Mouse (Mus musculus) thymus, postnatal 10 days (tissue): Measurements from ENCODE around the gene Gm4340.
"Not testable (repeated sequence)": the region's sequence is repeated elsewhere in the genome, so short reads cannot be mapped to it uniquely, and the experiment has no call there.

Experiments used
- DNase-seq, 2 experiments: peaks; one replicate each; pipeline ENCODE4 v3.0.0; 2021; ENCODE audit warnings: low spot score in 2 of 2

Gene Gm4340

DNA sequence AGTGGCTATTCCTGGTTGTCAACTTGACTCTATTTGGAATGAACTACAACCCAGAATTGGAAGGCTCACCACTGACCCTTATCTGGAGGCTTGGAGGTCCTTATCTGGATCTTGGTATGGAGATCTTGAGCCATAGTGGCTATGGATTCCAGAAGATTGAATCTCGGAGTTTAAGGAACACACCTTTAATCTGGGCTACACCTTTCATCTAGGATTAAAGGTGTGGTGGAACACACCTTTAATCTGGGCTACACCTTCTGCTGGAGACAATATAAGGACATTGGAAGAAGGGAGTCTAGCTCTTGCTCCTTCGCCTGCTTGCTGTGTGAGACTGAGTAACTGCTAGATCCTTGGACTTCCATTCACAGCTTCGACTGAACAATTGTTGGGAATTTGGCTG, at the start of gene Gm4340:
Gene Gm4340 (plus strand): TSS at position 301 of the 400 bp plus-strand sequence.
- not testable (repeated sequence) for DNase-seq

DNA sequence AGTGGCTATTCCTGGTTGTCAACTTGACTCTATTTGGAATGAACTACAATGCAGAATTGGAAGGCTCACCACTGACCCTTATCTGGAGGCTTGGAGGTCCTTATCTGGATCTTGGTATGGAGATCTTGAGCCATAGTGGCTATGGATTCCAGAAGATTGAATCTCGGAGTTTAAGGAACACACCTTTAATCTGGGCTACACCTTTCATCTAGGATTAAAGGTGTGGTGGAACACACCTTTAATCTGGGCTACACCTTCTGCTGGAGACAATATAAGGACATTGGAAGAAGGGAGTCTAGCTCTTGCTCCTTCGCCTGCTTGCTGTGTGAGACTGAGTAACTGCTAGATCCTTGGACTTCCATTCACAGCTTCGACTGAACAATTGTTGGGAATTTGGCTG, 42.6 kb upstream of the Gm4340 start, which contains the start of gene Gm6763:
Gene Gm6763 (plus strand): TSS at position 301 of the 400 bp plus-strand sequence.
- not testable (repeated sequence) for DNase-seq

DNA sequence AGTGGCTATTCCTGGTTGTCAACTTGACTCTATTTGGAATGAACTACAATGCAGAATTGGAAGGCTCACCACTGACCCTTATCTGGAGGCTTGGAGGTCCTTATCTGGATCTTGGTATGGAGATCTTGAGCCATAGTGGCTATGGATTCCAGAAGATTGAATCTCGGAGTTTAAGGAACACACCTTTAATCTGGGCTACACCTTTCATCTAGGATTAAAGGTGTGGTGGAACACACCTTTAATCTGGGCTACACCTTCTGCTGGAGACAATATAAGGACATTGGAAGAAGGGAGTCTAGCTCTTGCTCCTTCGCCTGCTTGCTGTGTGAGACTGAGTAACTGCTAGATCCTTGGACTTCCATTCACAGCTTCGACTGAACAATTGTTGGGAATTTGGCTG, 34.1 kb upstream of the Gm4340 start, which contains the start of gene Gm8764:
Gene Gm8764 (plus strand): TSS at position 301 of the 400 bp plus-strand sequence.
- DNase-seq, result not testable (repeated sequence)

- not testable (repeated sequence) for DNase-seq
Observed at GRCm38 (mm10) chr10:104168215-104168614, 25.6 kb upstream of the Gm4340 start, which contains the start of gene Gm21304. Gene Gm21304, plus strand, starts transcription at chr10:104168515.

DNA sequence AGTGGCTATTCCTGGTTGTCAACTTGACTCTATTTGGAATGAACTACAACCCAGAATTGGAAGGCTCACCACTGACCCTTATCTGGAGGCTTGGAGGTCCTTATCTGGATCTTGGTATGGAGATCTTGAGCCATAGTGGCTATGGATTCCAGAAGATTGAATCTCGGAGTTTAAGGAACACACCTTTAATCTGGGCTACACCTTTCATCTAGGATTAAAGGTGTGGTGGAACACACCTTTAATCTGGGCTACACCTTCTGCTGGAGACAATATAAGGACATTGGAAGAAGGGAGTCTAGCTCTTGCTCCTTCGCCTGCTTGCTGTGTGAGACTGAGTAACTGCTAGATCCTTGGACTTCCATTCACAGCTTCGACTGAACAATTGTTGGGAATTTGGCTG, 17.1 kb upstream of the Gm4340 start, which contains the start of gene Gm21312:
Gene Gm21312 (plus strand): TSS at position 301 of the 400 bp plus-strand sequence.
- DNase-seq, result not testable (repeated sequence)

DNA sequence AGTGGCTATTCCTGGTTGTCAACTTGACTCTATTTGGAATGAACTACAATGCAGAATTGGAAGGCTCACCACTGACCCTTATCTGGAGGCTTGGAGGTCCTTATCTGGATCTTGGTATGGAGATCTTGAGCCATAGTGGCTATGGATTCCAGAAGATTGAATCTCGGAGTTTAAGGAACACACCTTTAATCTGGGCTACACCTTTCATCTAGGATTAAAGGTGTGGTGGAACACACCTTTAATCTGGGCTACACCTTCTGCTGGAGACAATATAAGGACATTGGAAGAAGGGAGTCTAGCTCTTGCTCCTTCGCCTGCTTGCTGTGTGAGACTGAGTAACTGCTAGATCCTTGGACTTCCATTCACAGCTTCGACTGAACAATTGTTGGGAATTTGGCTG, 8.6 kb upstream of the Gm4340 start, which contains the start of gene Gm20765:
Gene Gm20765 (plus strand): TSS at position 301 of the 400 bp plus-strand sequence.
- not testable (repeated sequence) for DNase-seq

DNA sequence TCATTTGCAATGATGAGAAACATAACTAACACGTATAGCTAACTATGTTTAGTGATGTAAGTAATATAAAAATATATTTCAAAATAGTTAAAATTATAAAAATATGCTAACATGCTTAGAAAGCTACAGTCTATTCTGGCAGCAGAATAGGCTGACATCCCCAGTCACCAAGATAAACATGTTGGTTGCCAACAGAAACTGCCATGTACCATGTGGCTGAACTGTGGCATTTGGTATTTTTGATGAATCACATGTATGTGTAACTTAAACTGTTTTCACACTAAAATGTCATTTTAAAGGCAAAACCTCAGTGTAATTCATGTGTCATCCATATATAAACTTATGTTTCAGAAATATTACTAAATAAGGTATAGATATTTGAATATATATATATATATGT, 15.8 kb downstream of the Gm4340 start:
- DNase-seq, result no peak

GRCm38 (mm10) chr10:104210268-104210990, 16.6 kb downstream of the Gm4340 start:
- no peak for DNase-seq

DNA sequence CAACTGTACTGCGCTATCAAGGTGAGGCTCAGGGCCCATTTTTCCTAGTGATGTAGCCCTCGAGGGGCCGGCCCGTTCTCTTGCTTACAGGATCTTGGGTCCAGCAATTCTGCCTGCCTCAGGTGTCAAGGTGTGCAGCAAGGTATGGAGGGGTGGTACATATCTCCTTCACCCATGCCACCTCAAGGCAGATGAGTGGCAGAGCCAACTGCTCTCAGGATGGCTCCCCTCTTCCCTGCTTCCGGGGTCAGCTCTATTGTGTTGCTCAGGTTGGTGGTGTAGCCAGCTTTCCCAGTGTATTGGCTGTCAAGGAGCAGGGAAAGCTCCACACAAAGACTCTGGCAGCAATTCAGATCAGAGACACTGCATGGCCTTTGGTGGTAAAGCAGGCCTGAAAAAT, 20.7 kb downstream of the Gm4340 start:
- no peak for DNase-seq

DNA sequence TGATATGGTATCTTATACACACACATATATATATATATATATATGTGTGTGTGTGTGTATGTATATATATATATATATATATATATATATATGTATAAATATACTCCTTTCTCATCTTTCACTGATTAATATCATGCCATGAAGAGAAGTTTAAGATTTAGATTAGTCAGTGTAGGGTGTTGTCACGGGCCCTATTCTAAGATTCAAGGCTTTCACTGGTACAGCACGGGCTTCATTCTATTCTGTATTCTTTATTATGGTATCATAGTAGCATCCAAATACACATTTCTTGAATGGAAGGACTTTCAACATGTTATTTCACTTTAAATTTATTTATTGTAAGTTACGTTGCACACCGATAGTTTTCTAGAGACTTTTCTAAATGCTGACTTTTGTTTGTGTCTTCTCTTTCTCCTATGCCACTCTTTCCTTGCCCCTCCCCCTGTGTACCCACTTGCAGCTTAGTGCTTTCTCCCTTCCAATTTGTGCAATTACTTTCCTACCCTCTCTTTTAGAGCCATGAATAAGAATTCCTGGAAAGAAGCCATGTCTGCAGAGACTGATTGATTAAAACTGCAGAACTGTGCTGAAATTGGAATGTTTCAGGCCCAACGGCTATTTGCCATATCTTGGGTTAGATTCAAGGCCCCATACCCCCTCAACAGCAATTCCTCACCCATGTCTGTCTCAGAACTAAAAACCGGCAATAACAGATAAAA, 26.6 kb downstream of the Gm4340 start:
- no peak for DNase-seq
